Mouse (Mus musculus): Measurements from ENCODE around the gene Mup12. TPM values are rescaled to one million over a fixed set of nuclear protein-coding genes. Genes with fewer than 3 reads are reported as not detected.
"Not testable (repeated sequence)": the region's sequence is repeated elsewhere in the genome, so short reads cannot be mapped to it uniquely, and the experiment has no call there.

Mup12 gene
- polyA plus RNA-seq (2012; rRNA removed), result not detected in 2 replicates

DNA sequence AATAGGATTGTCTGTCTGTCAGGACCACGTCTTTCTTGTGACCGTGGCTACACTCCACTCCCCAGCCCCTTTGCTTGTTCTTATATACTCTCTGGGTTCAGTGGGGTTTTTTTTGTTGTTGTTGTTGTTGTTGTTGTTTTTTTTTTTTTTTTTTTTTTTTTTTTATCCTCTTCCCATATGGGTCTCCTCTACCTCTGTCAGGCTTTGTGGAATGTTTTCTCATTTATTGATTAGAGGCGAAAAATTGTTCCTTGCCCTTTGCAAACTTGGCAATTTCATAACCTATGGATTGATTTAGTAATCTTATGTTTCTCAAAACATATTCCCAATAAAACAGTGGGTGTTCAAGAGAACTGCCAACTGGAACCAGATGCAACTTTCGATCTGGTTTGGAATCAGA is at the start of gene Mup12:
Gene Mup12 (minus strand): TSS at position 101 of the 400 bp plus-strand sequence.
- H3K4me3 ChIP-seq (ENCODE audit: control insufficient read depth, insufficient read depth, low read length); H3K36me3 ChIP-seq (ENCODE audit: control insufficient read depth, insufficient read depth, low read length); H3K4me1 ChIP-seq (replicated peaks; ENCODE audit: control insufficient read depth, insufficient read depth, low read length); DNase-seq; H3K27me3 ChIP-seq (ENCODE audit: control insufficient read depth, insufficient read depth, low read length); H3K27ac ChIP-seq (ENCODE audit: control insufficient read depth, insufficient read depth, low read length): not testable (repeated sequence)
- 90% methylated on average over 3 of the region's 4 CpGs for WGBS

Other genes starting within 250 kb of the Mup12 start
- gene Mup1, start 239.4 kb downstream of the Mup12 start, polyA plus RNA-seq (2012; rRNA removed), result not detected in 2 replicates
- not detected in 2 replicates for gene Mup10, start 159.1 kb downstream of the Mup12 start, polyA plus RNA-seq (2012; rRNA removed)
- not detected in 2 replicates for gene Mup11, start 78.9 kb downstream of the Mup12 start, polyA plus RNA-seq (2012; rRNA removed)
- gene Mup22, start 80.1 kb upstream of the Mup12 start, polyA plus RNA-seq (2012; rRNA removed), result 0.38 TPM in 1 of 2 replicates, not detected in the other

Data from thymus, adult 2 months (tissue).